Comparison of ENCODE assay signal across 18 mouse cellular contexts in genomic region chr8:48816941-48817340, GRCm38 (mm10). TPM values are rescaled to one million over a fixed set of nuclear protein-coding genes. Genes with fewer than 3 reads are reported as not detected.
DNase-seq lines count a peak whose midpoint lies in the region; ATAC-seq lines count a peak whose summit lies in the region.
"Had no signal": no experiment of that assay in that cellular context is flagged by ENCODE, and none has a peak within 500 bp of the region (broad histone marks: within the 10 kb centered on the region; RNA-seq: fewer than 3 reads in every experiment).

No protein-coding gene starts in this region.

- no peak overlapping the region for H3K4me3 ChIP-seq in liver, embryonic 11.5 days (ENCODE audit: low read depth, low read length)
- no peak overlapping the region for H3K4me3 ChIP-seq in stomach, embryonic 15.5 days (replicated peaks)
- H3K4me3 ChIP-seq: gastrocnemius, adult 2 months; hindbrain, embryonic 12.5 days; myocyte had no signal

- H3K4me1 ChIP-seq in liver, embryonic 11.5 days (replicated peaks; ENCODE audit: control insufficient read depth, insufficient read depth, low read length): no peaks in the 10 kb centered on the region
- no peaks in the 10 kb centered on the region for H3K4me1 ChIP-seq in stomach, embryonic 15.5 days

- no peaks in the 10 kb centered on the region for H3K36me3 ChIP-seq in liver, embryonic 11.5 days (ENCODE audit: control insufficient read depth, insufficient read depth, low read length)
- no peaks in the 10 kb centered on the region for H3K36me3 ChIP-seq in stomach, embryonic 15.5 days
- H3K36me3 ChIP-seq: G1E; hindbrain, embryonic 12.5 days had no signal

- peak overlapping the region; percentile 12; the same call in 1 of the 2 replicates for H3K4me2 ChIP-seq in liver, embryonic 11.5 days
- H3K4me2 ChIP-seq in stomach, embryonic 15.5 days: peak overlapping the region; percentile 24
- H3K4me2 ChIP-seq: hindbrain, embryonic 12.5 days; midbrain, embryonic 11.5 days had no signal

- H3K9me3 ChIP-seq in liver, embryonic 11.5 days (ENCODE audit: control insufficient read depth, low read length): no peaks in the 10 kb centered on the region
- H3K9me3 ChIP-seq in stomach, embryonic 15.5 days: no peaks in the 10 kb centered on the region
- H3K9me3 ChIP-seq: hindbrain, embryonic 12.5 days had no signal

- H3K27me3 ChIP-seq in liver, embryonic 11.5 days (replicated peaks; ENCODE audit: control insufficient read depth, insufficient read depth, low read length): no peaks in the 10 kb centered on the region
- no peaks in the 10 kb centered on the region for H3K27me3 ChIP-seq in stomach, embryonic 15.5 days (replicated peaks)
- H3K27me3 ChIP-seq: hindbrain, embryonic 12.5 days had no signal

- no peak overlapping the region for H3K27ac ChIP-seq in liver, embryonic 11.5 days (ENCODE audit: low read depth, low read length)
- H3K27ac ChIP-seq in stomach, embryonic 15.5 days: no peak overlapping the region
- H3K27ac ChIP-seq: gastrocnemius, adult 2 months; hindbrain, embryonic 12.5 days had no signal

- no peak for ATAC-seq in liver, embryonic 11.5 days (replicated peaks; ENCODE audit: low FRiP score)
- no peak for ATAC-seq in stomach, embryonic 15.5 days (ENCODE audit: insufficient read depth, low FRiP score, low read depth)
- ATAC-seq: activated CD4-positive, CD25-positive, alpha-beta regulatory T cell, adult 4 months had no signal

- H3K9ac ChIP-seq in liver, embryonic 11.5 days (ENCODE audit: low read depth, low read length): no peak overlapping the region
- no peak overlapping the region for H3K9ac ChIP-seq in stomach, embryonic 15.5 days
- H3K9ac ChIP-seq: hindbrain, embryonic 12.5 days had no signal

- WGBS in liver, embryonic 11.5 days: 58% methylated on average over 13 of the region's 13 CpGs
- 64% methylated on average over 13 of the region's 13 CpGs for WGBS in stomach, embryonic 15.5 days

- DNase-seq in heart, adult 18-20 months: peak; percentile 22 to 26
- no peak for DNase-seq in heart, adult 11 months
- no peak for DNase-seq in liver, embryonic 11.5 days (ENCODE audit: low spot score)
- no peak for DNase-seq in liver
- DNase-seq in embryo, embryonic 10.5 days (ENCODE audit: low spot score): peak; percentile 46
- no peak for DNase-seq in spleen, adult 18-20 months
- no peak for DNase-seq in gastrocnemius, postnatal 4 days (ENCODE audit: low spot score in 2 of 2)
- DNase-seq: cerebellum, adult 18-20 months; gastrocnemius, adult 2 months; kidney, adult 8-10 months; lung, adult 2 months; right cerebral cortex, postnatal 25 days had no signal

RNA-seq across cellular contexts. Expression of gene Tenm3, which starts 26.8 kb away (rescaled TPM):
- total RNA-seq in heart, adult 18-20 months (2021): 1 to 10 TPM; 3.1 to 3.2 TPM
- 11.0 and 13.6 TPM in 2 replicates for polyA plus RNA-seq in liver, embryonic 11.5 days (2014; fragmentation: Nextera tagmentation; extraction: Ambion mirVana)
- 14.6 and 16.0 TPM in 2 replicates for polyA plus RNA-seq in stomach, embryonic 15.5 days (2015; fragmentation: Nextera tagmentation; extraction: Ambion mirVana)
- 10 to 100 TPM; 32.8 to 36.5 TPM for total RNA-seq in gastrocnemius, postnatal 4 days (2021)
- polyA plus RNA-seq: activated CD4-positive, CD25-positive, alpha-beta regulatory T cell, adult 4 months had no signal

Comparison
In these comparisons a context has a peak if more than half of its experiments do, and no peak if none do; other contexts are left out.
1. DNase-seq: peak in heart, adult 18-20 months (2 of 2) and embryo, embryonic 10.5 days (single experiment); none in heart, adult 11 months (single experiment), liver, embryonic 11.5 days (single experiment), liver (single experiment), spleen, adult 18-20 months (0 of 2) and gastrocnemius, postnatal 4 days (0 of 2).
2. RNA of gene Tenm3, which starts 26.8 kb away (total RNA-seq): 32.8 to 36.5 TPM in gastrocnemius, postnatal 4 days; 3.1 to 3.2 TPM in heart, adult 18-20 months; every median in the first group is over 4 times any median in the second.